Comparison of ENCODE assay signal across 27 mouse cellular contexts in the genomic region with DNA sequence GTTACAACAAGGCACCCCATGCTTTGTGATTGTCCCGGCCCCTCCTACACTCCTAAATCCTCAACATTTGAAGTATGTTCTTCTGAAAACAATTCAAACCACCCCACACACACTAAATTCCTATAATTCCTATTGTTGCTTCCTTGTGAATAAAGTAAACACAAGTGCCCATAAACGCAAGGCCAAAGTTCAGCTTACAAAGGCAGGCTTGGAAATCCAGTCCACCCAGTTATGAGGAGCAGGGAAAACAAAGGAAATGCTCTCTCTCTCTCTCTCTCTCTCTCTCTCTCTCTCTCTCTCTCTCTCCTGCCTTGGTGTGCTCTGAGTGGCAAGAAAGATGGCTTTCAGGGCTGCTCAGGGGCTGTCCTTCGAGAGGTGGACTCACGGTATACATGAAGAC.
DNase-seq lines count a peak whose midpoint lies in the region; ATAC-seq lines count a peak whose summit lies in the region.
"Had no signal": no experiment of that assay in that cellular context is flagged by ENCODE, and none has a peak within 500 bp of the region (broad histone marks: within the 10 kb centered on the region; RNA-seq: fewer than 3 reads in every experiment).

No protein-coding gene starts in this region.

- WGBS in stomach, embryonic 15.5 days, result 77% methylated on average over 4 of the region's 4 CpGs

- H3K36me3 ChIP-seq in stomach, embryonic 15.5 days, result no peaks in the 10 kb centered on the region
- H3K36me3 ChIP-seq: hindbrain, embryonic 12.5 days; limb, embryonic 10.5 days; limb, embryonic 15.5 days; liver, embryonic 13.5 days; midbrain, embryonic 13.5 days; neural tube, embryonic 13.5 days had no signal

- H3K27ac ChIP-seq in stomach, embryonic 15.5 days, result no peak overlapping the region
- H3K27ac ChIP-seq: hindbrain, embryonic 12.5 days; hindbrain, postnatal 0 days; limb, embryonic 10.5 days; limb, embryonic 15.5 days; liver, embryonic 13.5 days; macrophage; midbrain, embryonic 13.5 days; neural tube, embryonic 13.5 days had no signal

- no peak overlapping the region for H3K9ac ChIP-seq in stomach, embryonic 15.5 days
- H3K9ac ChIP-seq: hindbrain, embryonic 12.5 days; limb, embryonic 15.5 days; liver, embryonic 13.5 days; midbrain, embryonic 13.5 days; neural tube, embryonic 13.5 days had no signal

- H3K4me2 ChIP-seq in stomach, embryonic 15.5 days, result no peak overlapping the region
- H3K4me2 ChIP-seq: heart, embryonic 11.5 days; hindbrain, embryonic 12.5 days; limb, embryonic 15.5 days; liver, embryonic 13.5 days; midbrain, embryonic 13.5 days; neural tube, embryonic 13.5 days had no signal

- no peaks in the 10 kb centered on the region for H3K9me3 ChIP-seq in stomach, embryonic 15.5 days
- H3K9me3 ChIP-seq: hindbrain, embryonic 12.5 days; limb, embryonic 10.5 days; limb, embryonic 15.5 days; liver, embryonic 13.5 days; midbrain, embryonic 13.5 days; neural tube, embryonic 13.5 days had no signal

- peak; percentile 28 for DNase-seq in heart, adult 11 months
- no peak for DNase-seq in heart, adult 8-10 months (ENCODE audit: low spot score)
- peak; percentile 22 for DNase-seq in urinary bladder, postnatal 14 days (ENCODE audit: low spot score)
- no peak for DNase-seq in urinary bladder, postnatal 10 days (ENCODE audit: low spot score)
- DNase-seq in cerebellum, adult 9-10 months, result no peak
- no peak for DNase-seq in c-Kit-positive CD71-positive TER-119-positive erythroid progenitor cells, embryonic 14.5 days (ENCODE audit: low spot score)
- DNase-seq: adrenal gland, postnatal 10 days; cerebellum, adult 11 months; cerebellum, postnatal 10 days; gastrocnemius, postnatal 14 days; heart, postnatal 36 days; kidney, adult 8-10 months; kidney, postnatal 10 days; layer of hippocampus, adult 9-11 months; liver, embryonic 13.5 days; right cerebral cortex, postnatal 4 days had no signal

- no peaks in the 10 kb centered on the region for H3K4me1 ChIP-seq in stomach, embryonic 15.5 days
- H3K4me1 ChIP-seq: hindbrain, embryonic 12.5 days; limb, embryonic 15.5 days; liver, embryonic 13.5 days; midbrain, embryonic 13.5 days had no signal

- ATAC-seq in stomach, embryonic 15.5 days (ENCODE audit: insufficient read depth, low FRiP score, low read depth), result peak; percentile 35; the same call in 1 of the 2 replicates
- ATAC-seq: forebrain, embryonic 14.5 days; hindbrain, postnatal 0 days; midbrain, embryonic 13.5 days; Patski had no signal

- no peaks in the 10 kb centered on the region for H3K27me3 ChIP-seq in stomach, embryonic 15.5 days (replicated peaks)
- H3K27me3 ChIP-seq: hindbrain, embryonic 12.5 days; limb, embryonic 15.5 days; liver, embryonic 13.5 days; midbrain, embryonic 13.5 days; neural tube, embryonic 13.5 days; Patski had no signal

- no peak overlapping the region for H3K4me3 ChIP-seq in stomach, embryonic 15.5 days (replicated peaks)
- H3K4me3 ChIP-seq: hindbrain, embryonic 12.5 days; limb, embryonic 10.5 days; limb, embryonic 15.5 days; liver, embryonic 13.5 days; midbrain, embryonic 13.5 days; neural tube, embryonic 13.5 days had no signal

Comparison
In these comparisons a context has a peak if more than half of its experiments do, and no peak if none do; other contexts are left out.
1. DNase-seq: peak in heart, adult 11 months (single experiment) and urinary bladder, postnatal 14 days (single experiment); none in heart, adult 8-10 months (single experiment), urinary bladder, postnatal 10 days (single experiment), cerebellum, adult 9-10 months (single experiment) and c-Kit-positive CD71-positive TER-119-positive erythroid progenitor cells, embryonic 14.5 days (single experiment).